Mouse (Mus musculus) layer of hippocampus, adult 2 months (tissue): Measurements from ENCODE around the gene Tsga8. TPM values are rescaled to one million over a fixed set of nuclear protein-coding genes. Genes with fewer than 3 reads are reported as not detected.

Source experiments
- DNase-seq, 2 experiments: peaks; one replicate each; pipeline ENCODE4 v3.0.0; 2022; ENCODE audit warnings: low spot score in 2 of 2
- H3K27ac ChIP-seq: fragments of 200-600 bp; 2 replicates; pipeline ENCODE4 v1.8.1; 2022
- H3K4me3 ChIP-seq: fragments of 200-600 bp; 2 replicates; pipeline ENCODE4 v1.8.1; 2022; ENCODE audit warnings: mild to moderate bottlenecking
- CTCF ChIP-seq: fragments of 200-600 bp; conservative IDR thresholded peaks from 2 replicates; pipeline ENCODE4 v1.8.1; 2022; ENCODE audit warnings: antibody characterized with exemption, mild to moderate bottlenecking, moderate library complexity
- long read RNA-seq, 2 experiments: library from polyadenylated mRNA; stranded (forward); transcript quantifications; one replicate each; pipeline ENCODE4 v2.0.0; 2021; ENCODE audit warnings: borderline mapping rate in 2 of 2
- total RNA-seq, 2 experiments: library from RNA; stranded (reverse); gene quantifications; 2 replicates each; pipeline ENCODE4 v1.2.3; 2021

The Tsga8 gene
- total RNA-seq, result not detected
- long read RNA-seq, experiment 1, result 0 reads
- long read RNA-seq, experiment 2, result 0 reads

DNA sequence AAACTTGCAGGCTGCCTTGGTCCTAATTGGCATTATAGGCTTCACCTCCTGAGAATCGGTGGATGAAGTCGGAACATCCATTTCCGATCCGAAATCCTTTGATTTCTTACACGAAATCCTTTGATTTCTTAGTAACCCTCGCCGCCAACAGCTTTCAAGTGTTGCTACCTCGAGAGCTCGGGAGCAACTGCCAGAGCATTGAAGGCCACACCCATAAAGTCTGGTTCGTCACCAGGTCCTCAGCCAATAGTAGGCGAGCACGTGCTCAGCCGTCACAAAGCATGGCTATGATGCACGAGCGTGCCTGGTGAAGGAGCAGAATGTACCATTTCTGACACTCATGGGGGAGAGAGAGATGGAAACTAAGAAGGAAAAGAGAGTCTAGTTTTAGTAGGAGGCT, at the start of gene Tsga8:
Gene Tsga8 (minus strand): TSS at position 327 of the 400 bp plus-strand sequence.
- no peak for TF ChIP-seq CTCF
- Histone ChIP-seq H3K27ac (no peak within 1 kb of the TSS), H3K4me3 (no peak within 1 kb of the TSS)
- DNase-seq, result no peak
